Mouse (Mus musculus) c-Kit-negative CD71-positive TER-119-positive erythroid progenitor cells, embryonic 14.5 days (primary cell): Measurements from ENCODE around the gene Psmc1.

Experiments used
- DNase-seq: peaks from one replicate; pipeline ENCODE4 v3.0.0-alpha.2; 2013; ENCODE audit warnings: low read depth, low spot score

Gene Psmc1

DNA sequence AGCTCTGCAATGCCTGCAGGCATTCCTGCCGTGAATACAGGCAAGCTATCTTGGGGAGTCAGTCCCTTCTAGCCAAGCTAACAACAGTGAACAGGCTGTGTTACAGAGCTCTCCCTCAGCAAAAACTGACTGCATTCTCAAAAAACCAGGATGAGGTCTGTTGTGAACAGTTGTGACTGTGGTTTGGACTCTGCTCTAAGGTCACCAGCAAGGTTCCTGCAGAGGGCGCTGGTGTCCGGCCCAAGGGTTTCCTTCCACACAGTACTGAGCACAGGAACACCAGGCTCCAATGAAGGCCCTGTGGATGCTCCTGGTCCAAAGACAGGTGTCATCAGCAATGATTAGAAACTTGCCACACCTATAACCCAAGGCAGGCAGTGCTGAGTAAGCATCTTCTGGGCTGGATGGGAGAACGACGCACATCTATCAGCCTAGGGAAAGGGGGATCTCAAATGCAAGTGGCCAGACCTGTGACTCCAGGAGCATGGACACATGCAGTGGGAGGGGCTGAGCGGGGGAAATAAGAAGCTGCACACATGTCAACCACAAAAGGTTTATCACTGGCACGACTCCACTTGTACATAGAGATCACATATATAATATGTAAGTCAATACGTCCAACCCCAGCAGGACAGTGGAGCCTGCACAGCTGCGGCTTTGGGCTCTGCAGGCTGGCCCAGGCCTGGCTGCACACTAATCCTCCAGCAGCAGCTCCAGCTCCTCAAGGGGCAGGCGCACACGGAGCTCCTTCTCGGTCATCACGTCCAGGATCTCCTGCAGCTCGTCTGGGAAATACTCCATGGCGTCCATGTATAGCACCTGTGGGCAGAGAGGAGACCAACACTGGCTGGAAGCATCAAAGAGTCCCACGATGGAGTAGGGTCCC lies 15.2 kb downstream of the Psmc1 start:
- DNase-seq = no peak

DNA sequence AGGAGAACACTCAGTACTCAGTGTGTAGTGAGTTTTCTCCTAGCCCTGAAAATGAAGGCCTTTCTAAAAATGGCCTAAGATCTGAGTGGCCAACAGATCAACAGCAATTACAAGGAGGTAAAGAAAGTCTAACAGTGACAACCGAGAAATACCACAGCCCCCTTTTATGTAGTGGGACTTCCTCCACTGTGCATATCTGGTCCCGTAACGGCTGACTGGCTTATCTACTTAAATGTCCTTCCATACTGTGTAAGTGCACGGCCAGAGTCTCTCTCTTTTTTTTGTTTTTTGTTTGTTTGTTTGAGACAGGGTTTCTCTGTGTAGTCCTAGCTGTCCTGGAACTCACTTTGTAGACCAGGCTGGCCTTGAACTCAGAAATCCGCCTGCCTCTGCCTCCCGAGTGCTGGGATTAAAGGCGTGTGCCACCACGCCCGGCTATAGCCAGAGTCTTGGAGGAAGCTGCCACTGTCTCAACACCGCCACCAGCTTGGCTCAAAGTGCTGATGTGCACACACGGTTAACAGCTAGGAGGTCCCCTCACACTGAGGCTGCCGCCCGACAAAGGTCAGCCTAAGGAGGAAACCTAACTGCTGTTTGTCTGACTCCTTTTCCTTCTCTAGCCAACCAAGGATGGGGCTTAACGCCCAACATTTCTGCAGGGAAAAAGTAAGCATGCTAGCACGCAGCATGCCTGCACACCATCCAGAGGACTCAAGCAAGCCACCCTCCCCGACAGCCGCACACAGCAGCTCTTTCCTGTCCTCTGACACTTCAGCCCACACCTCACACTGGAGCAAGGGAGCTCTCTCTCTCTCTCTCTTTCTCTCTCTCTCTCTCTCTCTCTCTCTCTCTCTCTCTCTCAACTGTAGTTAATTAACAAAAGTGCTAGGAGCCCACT lies 17.3 kb downstream of the Psmc1 start:
- no peak for DNase-seq

DNA sequence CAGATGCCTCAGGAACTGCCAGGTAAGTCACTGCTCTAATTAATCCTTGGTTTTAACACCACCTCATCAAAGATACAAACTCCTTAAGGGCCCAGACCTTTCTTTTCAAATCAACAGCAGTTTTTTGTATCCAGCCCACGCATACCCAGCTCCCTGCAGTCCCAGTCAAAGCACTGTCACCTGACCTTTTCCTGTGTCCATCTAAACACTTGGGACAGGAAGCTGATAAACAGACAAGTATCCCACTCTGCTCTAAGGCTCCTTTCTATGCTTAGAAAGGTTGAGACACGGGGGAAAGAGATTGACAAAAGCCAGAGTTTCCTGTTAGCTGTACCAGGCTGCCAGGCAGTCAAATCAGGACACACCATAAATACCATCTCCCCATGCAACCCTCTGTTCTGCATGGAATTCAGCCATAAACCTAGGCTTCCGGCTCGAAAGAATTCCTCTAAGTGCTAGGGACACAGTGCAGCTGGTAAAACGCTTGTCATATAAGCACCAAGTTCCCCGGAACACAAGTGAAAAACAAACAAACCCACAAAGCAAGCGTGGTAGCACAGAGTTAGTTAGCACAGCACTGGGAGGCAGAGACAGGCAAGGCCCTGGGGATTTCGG lies 18.0 kb downstream of the Psmc1 start:
- DNase-seq = no peak

DNA sequence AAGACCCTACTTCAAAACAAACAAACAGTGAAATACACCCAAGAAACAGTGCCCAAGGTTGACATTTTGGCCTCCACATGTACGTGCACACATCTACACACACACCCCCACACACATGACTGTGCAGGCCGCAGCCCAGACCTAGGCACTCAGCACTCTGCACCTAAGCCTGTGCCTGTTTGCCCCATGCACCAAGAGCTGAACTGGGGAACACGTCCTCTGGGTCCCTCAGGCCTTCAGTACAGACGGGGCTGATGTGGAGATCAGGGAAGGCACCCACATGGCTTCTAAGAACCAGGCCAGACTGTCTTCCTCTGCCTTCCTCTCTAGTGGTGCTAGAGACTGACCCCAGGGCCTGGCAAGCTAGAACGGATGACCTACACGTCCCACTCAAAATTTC lies 18.6 kb downstream of the Psmc1 start:
- DNase-seq = no peak

DNA sequence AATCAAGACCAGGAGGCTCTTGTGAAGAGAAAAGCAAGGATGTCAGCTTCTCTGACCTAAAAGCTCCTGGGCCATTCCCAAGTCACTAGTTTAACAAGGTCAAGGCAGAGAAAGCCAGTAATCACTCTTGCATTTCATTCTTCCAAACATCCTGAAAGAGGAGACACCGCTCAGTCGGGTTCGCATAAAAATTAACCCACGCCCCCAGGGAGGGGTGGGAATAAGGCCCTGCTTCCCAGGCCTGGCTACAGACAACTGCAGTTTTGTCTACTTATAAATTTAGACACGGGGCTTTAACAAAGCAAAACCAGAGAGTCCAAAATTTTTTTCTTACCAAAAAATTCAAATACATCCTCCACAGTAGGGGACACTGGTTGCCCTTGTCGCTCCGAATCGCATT lies 19.0 kb downstream of the Psmc1 start:
- no peak for DNase-seq

DNA sequence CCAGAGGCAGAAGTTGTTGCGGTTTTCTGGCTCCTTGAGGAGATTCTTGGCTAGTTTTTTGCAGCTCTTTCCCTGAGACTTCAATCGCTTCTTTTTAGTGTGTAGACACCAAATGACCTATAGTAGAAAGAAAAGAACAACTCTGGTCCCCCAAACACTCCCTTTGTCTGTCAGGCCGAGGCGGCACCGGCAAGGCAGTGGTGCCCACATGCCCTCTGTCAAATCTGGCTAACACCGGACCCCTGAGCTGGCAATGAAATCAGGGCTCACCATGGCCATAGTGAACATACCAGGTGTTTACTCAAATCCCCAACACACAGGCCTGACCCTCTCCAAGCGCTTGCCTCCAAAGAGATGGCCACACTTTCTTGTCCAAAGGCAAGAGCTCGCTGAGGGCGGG lies 21.2 kb downstream of the Psmc1 start:
- DNase-seq = no peak

DNA sequence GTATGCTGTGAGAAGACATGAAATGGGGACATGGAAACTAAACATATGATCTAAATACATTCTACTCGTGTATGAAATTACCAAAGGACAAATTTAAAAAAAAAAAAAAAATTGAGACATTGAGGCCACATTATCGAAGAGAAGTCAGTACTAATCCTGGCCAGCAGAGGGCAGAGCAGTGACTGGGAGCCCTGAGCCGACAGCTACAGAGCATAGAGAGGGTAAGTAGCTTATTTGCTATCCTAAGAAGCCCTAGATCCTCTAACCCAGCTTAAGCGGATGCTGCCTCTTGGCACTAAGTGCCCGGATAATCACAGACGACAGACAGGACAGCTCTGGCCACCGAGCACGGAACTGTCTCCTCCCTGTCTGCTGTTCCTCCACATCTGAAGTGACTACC lies 21.7 kb downstream of the Psmc1 start:
- DNase-seq = peak; percentile 22

DNA sequence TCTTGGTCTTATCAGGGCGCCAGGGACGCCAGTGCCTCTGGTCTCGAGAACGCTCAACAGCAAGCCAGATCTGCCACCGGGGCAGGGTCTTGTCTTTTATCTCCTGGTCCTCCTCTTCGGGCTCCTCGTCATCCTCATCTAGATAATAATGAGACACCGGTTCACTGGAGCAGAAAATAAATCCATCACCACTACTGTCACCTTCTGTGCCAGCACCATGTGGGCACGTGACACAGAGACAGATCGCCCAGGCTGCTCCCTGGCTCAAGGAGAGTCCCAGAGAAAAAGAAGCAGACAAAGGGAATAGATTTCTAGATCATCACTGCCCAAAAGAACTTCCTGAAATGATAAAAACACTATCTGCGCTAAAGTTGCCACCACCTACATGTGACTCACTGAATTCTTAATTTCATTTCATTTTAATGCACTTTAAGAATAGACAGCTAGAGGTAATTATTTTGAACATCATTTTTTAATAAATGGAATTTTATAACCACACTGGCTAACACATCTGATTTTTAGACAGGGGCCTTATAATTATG lies 24.5 kb downstream of the Psmc1 start:
- no peak for DNase-seq

DNA sequence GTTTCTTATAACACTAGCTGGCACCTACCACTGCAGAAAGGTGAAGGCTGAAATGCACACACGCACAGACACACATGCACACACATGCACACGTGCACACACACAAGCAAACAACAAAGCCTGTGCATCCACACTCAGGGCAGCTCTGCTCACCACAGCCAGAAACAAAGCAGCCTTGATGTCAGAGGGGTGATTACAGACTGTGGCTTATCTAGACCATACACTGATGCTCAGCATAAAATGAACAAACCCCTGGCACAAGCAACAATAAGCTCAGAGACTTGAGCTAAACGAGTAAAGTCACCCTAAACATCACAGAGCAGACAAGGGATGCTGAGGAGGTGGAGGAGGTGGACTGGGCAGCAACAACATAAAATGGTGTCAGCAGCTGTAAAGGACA lies 25.2 kb downstream of the Psmc1 start:
- DNase-seq = no peak

DNA sequence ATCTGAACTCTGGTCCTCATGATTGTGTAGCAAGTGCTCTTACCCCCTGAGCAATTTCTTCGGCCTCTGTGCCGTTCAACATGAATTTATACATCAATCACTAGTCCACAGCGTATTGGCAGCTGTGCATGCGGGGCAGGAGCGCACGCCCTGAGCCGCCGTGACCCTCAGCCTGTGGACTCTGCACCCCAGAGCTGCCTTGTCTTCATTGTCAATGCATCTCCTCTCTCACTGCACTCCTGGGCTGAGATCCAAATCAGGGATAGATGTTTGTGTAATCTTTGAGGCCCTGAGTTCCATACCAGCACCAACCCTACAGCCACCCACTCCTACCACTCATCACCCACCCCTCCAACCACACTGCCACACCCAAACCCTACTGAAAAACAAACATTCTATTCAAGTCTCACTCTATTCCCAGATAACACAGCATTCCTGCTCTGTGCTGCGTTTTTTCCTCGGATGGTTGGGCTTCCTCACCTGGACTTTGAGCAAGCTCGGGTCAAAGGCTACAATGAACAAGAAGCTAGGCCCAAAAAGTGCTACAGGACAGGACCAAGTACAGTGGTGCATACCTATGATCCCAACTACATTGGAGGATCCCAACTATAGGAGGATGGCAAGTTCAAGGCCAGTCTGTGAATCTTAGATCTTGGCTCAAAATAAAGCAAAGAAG lies 33.0 kb downstream of the Psmc1 start:
- no peak for DNase-seq

DNA sequence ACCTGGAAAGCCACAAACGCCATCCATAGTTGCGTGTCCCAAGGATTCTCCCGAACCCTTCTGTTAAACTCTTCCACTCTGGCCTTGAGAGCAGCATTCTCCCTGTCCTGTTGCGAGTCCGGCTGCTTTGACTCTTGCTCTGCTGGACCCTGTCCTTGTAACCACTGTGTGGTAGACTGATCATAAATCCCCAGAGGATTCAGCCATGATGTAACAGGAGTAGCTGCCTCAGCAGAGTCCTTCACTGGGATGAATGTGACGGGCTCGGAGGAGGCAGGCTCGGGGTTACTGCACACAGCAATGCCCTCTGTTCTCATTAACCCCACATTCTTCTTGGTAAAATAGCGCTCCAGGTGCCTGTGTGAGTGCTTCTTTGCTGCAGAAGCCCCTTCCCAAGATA lies 33.8 kb downstream of the Psmc1 start:
- DNase-seq = no peak

DNA sequence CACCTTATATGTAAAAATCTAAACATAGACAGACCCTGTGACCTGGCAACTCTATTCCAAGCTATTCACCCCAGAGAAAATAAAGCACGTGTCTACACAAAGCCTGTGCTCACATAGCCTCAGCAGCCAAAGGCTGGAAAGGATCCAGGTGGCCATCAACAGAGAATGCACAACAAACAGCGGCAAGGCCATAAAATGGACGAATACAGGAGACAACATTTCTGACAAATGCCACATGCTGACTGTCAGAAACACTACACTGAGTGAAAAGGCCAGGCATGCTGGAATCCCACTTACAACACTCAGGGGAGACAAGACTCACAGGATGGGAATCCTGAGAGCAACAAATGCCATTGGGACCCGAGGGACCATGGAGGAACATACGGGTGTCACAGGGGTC lies 34.3 kb downstream of the Psmc1 start:
- DNase-seq = no peak

DNA sequence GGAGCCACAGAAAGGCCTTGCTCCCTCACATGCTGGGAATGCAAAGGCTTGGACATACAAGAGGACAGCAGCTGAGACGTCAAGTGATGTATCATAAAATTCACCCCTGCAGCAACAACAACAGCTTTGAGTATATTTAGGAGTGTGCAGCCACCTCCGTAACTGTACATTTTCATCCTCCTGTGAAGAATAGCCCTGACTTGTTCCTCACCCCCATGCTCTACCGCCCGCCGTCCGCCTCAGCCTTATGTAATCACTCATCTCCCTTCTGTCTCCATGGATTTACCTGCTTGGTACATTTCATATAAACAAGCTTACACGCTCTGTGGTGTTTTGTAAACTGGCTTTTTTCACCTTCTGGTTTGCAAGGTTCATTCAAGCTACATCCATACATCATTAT lies 42.5 kb downstream of the Psmc1 start:
- no peak for DNase-seq

DNA sequence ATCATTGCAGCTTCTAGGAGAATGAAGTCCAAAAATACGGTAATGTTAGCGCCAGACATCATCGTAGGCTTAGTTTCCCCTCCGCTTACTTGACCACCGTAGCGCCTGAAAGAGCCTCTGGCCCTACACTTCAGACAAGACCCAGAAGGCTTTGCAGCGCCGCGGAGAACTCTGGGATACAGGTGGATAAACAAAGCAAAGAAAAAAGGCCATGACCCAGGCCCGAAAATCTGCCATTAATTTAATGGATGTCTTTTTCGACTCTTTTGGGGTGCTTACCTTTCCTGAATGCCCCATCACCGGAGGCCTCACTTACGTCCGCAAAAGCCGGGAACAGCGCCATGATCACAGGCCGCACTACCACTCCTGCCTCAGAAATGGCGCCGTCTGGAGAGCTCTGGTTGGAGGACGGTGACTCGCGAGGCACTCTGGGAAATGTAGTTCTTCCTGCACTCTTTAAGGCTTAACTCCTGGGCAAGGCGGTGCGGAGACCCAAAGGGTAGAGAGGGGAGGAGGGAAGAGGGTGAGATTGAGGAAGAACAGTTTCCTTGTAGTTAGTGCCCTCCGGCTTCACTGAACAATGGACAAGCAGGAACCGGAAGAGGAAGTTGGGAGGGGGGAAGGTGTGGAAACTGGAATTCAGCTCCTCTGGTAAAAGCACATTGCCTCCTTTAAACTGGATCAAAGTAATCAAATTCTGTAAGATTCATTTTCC lies 49.5 kb downstream of the Psmc1 start, which contains the start of gene Nrde2:
Gene Nrde2 (minus strand): TSS at position 393 of the 715 bp plus-strand sequence.
- DNase-seq = peak; percentile 87

DNA sequence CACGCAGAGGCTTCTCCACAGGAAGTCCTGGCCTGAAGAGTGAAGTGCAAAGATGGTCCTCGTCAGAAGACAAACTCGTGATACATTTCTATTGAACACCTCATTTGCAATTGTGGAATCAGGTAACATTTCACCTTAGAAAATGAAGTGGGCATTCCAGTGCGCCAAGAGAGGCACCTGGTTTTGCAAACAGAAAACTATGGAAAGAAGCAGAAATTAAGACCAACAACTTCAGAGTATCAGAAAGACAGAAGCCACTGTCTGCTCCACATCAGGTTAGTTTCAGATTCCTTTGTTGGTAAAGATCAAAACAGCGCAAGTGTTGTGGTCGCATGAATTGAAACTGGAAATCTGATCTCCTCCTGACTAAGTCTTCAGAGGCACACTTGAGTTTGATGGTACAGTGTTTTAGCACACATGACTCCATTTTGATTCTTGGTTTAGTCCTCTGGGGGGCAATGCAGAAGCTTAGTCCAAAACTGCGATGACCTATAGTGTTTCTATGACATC lies 55.1 kb downstream of the Psmc1 start:
- no peak for DNase-seq

DNA sequence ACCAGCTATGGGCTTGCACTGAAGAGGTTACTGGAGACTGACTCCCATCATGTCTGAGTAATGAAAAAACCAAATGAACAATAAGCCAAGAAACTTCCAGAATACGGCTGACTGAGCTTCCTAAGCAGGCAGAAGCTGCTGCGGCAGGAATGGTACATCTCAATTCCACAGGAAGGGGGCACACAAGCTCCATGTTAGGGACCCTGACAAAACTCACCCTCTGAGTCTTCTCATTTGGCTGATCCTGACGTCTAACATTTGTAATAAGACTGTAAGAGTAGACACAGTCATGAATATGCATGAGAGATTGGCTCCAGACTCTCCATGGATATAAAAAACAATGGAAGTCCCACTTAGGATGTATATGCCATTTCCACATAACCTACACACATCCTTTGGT lies 56.2 kb downstream of the Psmc1 start:
- DNase-seq = no peak

DNA sequence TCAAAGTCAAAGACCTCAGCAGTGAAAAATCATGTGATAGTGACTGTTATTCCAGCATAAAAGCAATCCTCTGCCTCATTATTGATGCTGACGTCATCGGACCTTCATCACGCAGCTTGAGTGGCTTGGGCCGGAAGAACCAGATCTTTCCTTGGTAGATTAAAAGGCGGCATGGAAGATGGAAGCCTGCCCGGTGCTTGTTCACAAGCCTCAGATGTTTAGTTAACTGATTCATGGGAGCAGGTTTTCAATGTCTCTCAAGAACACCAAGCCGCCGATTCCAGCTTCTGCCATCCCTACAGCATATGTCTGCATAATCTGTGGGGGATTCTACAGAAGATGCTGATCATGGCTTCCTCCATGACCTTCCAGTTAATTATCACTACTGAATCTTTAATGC lies 57.0 kb downstream of the Psmc1 start:
- no peak for DNase-seq

DNA sequence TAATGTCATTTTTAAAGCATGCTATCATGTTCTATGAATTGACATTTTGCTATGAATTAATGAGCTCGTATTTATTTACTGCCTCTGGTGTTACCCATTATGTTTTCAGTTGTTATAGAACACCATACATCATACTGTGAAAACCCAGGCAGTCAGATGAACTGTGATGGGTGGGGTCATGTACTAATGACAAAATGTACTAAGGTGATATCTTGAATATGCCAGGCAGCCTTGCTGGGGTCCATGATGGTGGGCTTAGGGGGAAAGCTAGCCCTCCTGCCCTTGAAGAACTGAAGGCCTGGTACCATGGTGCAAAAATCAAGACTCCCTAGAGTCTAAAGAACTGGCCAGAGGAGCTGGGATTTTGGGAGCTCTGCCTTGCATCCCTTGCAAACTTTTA lies 57.5 kb downstream of the Psmc1 start:
- DNase-seq = no peak

DNA sequence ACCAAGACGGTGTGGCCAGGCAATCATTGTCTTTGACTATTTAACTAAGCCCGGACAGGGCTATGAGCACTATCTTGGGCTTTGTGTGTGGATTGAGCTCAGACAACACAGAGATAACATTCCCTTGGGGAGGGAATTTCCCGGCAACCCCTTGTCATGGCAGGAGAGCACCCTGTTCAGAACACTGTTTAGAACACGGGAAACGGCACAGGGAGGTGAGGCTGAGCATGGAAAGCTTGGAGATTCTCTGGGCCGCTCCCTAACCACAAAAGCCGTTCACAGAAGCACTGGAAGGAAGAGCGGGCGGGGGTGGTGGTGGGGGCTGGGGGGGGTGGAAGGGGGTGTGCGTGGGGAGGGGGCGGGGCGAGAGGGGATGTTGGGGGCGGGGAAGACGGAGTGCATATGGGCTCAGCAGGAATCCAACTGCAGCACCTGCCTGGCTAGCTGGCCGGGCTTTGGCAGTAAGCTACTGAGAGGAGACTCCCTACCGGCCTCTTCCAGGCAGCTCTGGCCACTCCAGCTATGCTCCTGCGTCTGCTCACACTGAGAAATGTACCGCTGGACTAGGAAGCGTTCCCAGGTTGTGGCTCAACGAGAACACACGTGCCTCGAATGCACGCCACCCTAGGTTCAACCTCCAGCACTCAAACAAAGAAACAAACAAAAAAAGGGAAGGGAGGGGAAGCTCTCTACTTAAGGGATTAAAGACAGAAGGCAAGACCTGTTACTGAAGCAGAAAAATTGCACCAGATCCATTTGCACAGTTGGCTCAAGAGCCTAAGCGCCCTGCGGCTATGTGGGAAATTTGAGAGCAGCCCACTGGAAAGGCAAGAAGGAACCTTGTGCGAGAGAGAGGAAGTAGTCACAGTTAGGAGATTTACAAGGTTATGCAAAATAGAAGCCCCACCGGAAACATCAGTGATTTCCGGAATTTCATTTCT lies 58.2 kb downstream of the Psmc1 start:
- DNase-seq = no peak
